Mouse (Mus musculus) fat pad, adult 2 months (tissue): ENCODE data around the gene Ccdc87.
"Not testable (repeated sequence)": the region's sequence is repeated elsewhere in the genome, so short reads cannot be mapped to it uniquely, and the experiment has no call there.

Experiments used
- DNase-seq: peaks from one replicate; pipeline ENCODE4 v3.0.0-alpha.2; 2011; ENCODE audit warnings: low read depth, low spot score; ENCODE audit errors: extremely low read depth

Ccdc87 gene

DNA sequence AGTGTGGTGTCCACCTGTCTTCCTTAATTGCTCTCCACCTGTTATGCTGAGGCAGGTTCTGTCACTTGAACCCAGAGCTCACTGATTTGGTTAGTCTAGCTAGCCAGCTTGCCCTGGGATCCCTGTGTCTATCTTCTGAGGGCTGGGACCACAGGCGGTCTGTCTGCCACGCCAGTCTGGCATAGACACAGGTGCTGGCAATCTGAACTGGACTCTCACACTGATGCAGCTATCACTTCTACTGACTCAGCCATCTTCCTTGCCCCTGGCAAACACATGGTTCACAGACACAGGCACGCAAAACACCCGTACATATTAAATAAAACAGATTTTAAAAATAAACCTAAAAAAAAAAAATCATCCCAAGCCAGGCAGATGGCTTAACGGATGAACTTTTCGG, 2.1 kb upstream of the Ccdc87 start:
- DNase-seq: no peak

- DNase-seq: no peak
Observed at GRCm38 (mm10) chr19:4838526-4839140, 533 bp upstream of the Ccdc87 start.

- DNase-seq: no peak
Observed at GRCm38 (mm10) chr19:4840848-4841247, 1.7 kb downstream of the Ccdc87 start.

DNA sequence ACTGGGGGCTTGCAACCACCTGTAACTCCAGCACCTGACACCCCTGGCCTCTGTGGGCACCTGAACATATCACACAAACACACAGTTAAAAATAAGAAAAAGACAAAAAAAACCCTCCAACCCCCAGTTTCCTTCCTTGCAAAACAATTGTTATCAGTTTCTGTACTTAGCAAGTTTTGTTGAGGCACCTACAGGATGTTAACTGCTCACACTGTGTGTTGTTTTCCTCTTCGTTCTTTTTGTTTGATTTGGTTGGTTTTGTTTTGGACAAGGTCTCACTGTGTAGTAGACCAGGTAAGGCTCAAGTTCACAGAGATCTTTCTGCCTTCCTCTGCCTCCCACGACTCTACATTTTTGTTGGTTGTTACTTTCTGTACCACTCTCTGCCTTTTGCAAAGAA, 3.4 kb downstream of the Ccdc87 start:
- no peak for DNase-seq

- DNase-seq: no peak
Observed at GRCm38 (mm10) chr19:4845846-4846245, 6.7 kb downstream of the Ccdc87 start.

GRCm38 (mm10) chr19:4847490-4847889, 8.3 kb downstream of the Ccdc87 start:
- no peak for DNase-seq

DNA sequence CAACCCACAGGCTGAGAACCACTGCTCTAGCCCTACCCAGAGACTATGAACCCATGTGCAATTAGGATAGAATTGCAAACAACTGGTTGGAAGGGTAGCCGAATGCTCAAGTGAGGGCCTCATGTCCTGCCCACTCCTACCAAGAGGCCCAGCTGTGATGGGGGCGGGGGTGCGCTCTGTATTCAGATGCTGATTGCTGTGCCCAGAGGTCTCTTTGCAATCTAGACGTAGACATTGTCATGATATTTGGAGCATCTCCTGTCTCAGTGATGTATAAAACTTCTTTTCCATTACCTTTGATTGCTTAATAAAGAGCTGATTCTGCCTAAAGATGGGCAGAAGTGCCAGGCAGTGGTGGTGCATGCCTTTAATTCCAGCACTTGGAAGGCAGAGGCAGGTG, 10.6 kb downstream of the Ccdc87 start:
- DNase-seq: no peak

GRCm38 (mm10) chr19:4850281-4850680, 11.1 kb downstream of the Ccdc87 start:
- no peak for DNase-seq

GRCm38 (mm10) chr19:4854552-4855469, 15.6 kb downstream of the Ccdc87 start, which contains the start of gene Ctsf:
Gene Ctsf (plus strand): TSS chr19:4855130.
- DNase-seq: no peak

DNA sequence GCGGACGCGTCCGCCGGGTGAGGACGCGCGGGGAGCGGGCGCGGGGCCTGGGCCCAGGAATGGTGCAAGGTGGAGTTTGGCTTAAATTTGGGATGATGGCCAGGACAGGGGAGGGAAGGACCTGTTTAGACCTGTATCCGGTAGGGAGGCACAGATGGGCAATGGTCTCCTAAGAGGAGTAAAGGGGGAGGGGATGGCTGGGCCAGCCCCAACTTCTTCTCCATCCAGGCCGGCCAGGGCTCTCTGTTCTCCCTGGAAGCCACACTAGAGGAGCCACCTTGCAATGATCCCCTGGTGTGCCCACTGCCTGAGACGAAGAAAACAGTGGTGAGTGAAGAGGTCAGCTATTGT, 16.3 kb downstream of the Ccdc87 start:
- DNase-seq: no peak

GRCm38 (mm10) chr19:4855951-4856350, 16.8 kb downstream of the Ccdc87 start:
- no peak for DNase-seq

- DNase-seq: no peak
Observed at GRCm38 (mm10) chr19:4859081-4859480, 19.9 kb downstream of the Ccdc87 start.

DNA sequence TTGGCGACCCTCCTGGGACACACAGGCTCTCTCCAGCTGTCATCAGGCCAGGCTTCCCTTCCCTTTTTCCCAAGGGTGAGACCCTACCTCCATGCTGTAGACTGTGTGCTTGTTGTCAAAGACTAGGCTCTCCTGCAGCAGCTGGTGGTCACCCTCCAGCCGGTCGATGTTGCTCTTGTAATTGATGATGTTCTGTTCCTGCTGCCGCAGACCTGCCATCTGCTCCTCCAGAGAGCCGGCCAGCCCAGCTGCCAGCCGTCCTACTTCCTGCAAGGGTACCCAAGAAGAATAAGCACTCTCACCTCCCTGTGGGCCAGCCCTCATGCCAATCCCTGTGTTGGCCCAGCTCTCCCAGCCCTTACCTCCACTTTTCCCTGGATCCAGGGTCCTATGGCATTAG, 23.9 kb downstream of the Ccdc87 start:
- DNase-seq: no peak

- no peak for DNase-seq
Observed at GRCm38 (mm10) chr19:4865147-4865546, 26.0 kb downstream of the Ccdc87 start.

DNA sequence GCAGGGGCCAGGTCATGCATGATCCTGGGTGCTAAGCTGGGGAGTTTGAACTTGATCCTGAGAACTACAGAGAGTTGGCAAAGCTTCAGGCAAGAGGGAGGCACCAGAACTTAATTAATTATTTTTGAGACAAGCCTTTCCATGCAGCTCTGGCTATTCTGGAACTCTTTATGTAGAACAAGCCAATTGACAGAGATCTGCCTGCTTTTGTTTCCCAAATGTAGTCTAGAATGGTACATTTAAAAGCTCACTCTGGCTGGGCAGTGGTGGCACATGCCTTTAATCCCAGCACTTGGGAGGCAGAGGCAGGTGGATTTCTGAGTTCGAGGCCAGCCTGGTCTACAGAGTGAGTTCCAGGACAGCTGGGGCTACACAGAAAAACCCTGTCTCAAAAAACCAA, 35.4 kb downstream of the Ccdc87 start:
- not testable (repeated sequence) for DNase-seq

DNA sequence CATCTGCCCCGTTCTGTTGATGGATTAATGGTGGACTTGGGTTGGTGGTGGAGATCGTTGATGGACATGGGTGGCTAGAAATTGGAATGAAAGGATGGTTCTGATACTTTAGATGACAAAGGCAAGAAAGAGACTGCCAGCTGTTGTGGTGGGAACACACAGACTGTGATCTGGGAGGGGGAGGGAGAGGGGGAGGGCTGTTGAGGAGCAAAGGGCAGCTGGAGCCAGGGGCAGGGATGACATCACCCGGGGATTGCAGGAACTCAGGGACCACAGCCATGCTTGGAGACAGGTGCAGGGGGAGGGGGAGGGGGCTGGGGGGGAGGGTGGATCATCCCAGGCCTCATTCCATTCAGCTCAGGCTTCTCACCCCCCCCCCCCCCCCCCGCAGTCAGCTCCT, 37.1 kb downstream of the Ccdc87 start:
- no peak for DNase-seq

GRCm38 (mm10) chr19:4876755-4877154, 37.6 kb downstream of the Ccdc87 start:
- no peak for DNase-seq

DNA sequence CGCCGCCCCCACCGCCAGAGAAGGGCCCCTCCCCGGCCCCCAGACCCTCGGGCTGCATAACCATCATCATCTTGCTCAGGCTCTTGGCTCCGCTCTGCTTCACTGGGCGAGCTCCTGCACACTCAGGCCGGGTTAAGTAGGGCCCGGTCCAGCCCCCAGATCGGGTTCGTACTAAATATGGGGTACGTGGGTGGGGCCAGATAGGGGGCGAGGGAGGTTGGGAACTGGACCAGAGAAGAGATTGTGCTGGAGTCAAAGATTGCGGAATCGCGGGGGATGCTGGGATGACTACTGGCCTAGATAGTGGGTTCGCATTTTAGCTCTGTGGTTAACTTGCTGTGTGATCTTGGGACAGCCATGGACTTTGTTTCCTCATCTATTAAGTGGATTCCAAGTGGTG, 38.6 kb downstream of the Ccdc87 start, which contains the start of gene Actn3:
Actn3 (minus strand) TSS at position 125 of the 400 bp plus-strand sequence.
- no peak for DNase-seq

DNA sequence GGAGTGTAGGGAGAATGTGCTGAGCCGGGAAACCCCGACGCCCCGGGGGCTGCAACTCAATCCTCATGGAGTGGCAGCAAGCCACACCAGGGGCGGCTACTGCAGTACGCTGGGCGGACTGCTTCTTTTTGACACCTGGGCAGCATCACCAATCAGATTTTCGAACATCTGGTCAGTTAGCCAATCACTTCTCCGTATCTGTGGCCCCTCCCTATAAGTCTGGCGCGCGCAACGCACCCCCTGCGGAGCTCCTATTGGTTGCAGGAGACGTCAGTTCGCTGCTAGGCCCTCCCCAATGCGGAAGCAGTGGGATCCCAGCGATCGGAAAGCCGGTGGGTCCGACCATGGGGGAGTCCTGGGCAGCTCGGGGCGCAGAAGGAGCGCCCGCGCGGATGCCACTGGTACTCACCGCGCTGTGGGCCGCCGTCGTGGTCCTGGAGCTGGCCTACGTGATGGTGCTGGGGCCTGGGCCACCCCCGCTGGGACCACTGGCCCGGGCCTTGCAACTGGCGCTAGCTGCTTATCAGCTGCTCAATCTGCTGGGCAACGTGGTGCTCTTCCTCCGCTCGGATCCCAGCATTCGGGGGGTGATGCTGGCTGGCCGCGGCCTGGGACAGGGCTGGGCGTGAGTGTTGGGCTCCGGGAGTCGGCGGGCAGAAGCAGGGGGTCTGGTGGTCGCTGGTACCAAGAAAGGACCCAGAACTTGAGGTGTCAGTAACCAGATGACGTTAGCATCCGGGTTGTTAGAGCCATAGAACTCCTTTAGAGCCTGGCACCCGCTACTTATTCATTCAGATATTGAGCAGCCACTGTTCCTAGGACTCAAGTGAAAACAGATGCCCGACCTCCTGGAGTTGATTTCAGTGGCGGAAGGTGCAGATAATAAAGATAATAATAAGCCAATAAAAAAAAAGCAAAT, 39.5 kb downstream of the Ccdc87 start, which contains the start of gene Zdhhc24:
Zdhhc24 (plus strand) TSS at position 264 of the 919 bp plus-strand sequence.
- DNase-seq: peak; percentile 56

DNA sequence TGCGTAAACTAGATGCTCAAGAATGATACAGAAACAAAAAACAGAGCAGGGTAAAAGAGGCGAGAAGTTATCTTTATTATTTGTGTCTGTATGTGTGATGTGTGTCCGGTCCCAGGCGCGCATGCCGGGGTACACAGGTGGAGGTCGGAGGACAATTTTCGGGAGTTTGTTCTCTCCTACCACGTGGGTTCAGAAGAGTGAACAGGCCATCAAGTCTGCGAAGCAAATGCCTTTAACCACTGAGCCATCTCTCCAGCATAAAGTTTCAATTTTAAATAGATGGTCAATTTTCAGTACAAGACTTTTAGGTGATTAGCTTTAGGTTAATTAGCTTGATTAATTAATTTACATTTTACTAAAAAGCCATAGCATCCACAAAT, 40.1 kb downstream of the Ccdc87 start:
- no peak for DNase-seq

DNA sequence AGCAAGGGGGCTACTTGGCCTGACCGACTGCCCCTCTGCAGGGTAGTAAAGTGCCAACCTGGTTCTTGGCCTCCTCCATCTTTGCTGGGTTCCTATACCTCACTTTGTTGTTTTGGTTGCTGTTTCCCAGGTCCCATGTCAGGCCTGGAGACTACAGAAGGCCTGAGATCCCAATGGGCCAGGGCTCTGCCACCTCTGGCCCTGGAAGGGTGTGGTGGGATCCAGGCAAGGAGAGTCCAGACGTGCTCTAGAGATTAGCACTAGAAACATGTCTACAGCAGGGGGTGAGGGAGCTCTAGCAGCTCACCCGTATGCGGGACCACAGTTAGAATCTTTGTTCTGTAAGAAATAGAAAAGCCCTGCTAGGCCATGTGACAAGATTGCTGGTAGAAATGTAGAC, 44.8 kb downstream of the Ccdc87 start:
- no peak for DNase-seq
